Mouse (Mus musculus): Measurements from ENCODE around the gene Adam15. TPM values are rescaled to one million over a fixed set of nuclear protein-coding genes. Genes with fewer than 3 reads are reported as not detected.

Gene Adam15
- polyA plus RNA-seq (2015; fragmentation: Nextera tagmentation; extraction: Ambion mirVana): 44.7 and 53.2 TPM in 2 replicates

DNA sequence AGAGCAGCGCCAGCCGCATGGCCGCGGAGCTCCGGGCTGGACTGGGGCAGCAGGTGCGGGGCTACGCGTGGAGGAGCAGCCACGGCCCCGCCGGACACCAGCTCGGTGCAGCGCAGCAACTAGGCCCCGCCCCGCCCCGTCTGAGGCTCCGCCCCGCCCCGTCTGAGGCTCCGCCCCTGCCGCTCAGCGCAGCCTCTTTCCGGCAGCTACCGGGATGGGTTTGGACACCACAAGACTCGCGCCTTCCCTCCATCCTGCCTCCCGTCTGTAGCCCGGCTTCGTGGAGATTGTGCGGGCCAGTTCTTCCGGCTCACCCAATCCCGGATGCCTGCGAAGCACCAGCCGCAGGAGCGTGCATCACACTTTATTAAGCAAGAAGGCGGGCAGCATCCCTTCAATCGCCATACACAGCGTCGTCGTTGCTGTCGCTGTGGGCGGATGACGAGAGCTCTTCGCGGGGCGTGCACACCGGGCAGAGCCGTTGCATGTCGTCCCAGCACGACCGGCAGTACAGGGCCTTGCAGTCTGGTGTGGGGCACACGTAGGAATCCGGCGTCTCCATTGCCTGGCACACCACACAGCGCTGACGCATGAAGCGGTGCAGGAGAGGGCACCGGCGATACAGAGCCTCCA, at the start of gene Adam15:
Gene Adam15 (minus strand): TSS at position 128 of the 633 bp plus-strand sequence.
- no peaks in the 10 kb centered on the region for H3K36me3 ChIP-seq
- peaks cover 16% of the 10 kb centered on the region for H3K4me1 ChIP-seq
- peak within 1 kb of the TSS; percentile 98 for H3K4me2 ChIP-seq
- H3K27me3 ChIP-seq (replicated peaks): no peaks in the 10 kb centered on the region
- no peaks in the 10 kb centered on the region for H3K9me3 ChIP-seq
- H3K9ac ChIP-seq: peak within 1 kb of the TSS; percentile 44
- peak within 1 kb of the TSS; percentile 62 for H3K27ac ChIP-seq
- under 1% methylated on average over 59 of the region's 59 CpGs for WGBS
- H3K4me3 ChIP-seq (replicated peaks): peak within 1 kb of the TSS; percentile 67
- peak; percentile 87 for ATAC-seq (ENCODE audit: insufficient read depth, low FRiP score, low read depth)

GRCm38 (mm10) chr3:89396654-89397005, 46.8 kb upstream of the Adam15 start:
- H3K4me2 ChIP-seq: peak overlapping the region; percentile 95
- no peak for ATAC-seq (ENCODE audit: insufficient read depth, low FRiP score, low read depth)
- no peaks in the 10 kb centered on the region for H3K36me3 ChIP-seq
- H3K27me3 ChIP-seq (replicated peaks): no peaks in the 10 kb centered on the region
- peak overlapping the region; percentile 64 for H3K4me3 ChIP-seq (replicated peaks)
- H3K9me3 ChIP-seq: no peaks in the 10 kb centered on the region
- WGBS: 2% methylated on average over 4 of the region's 4 CpGs
- peaks cover 13% of the 10 kb centered on the region; the same call in 1 of the 2 replicates for H3K4me1 ChIP-seq
- H3K9ac ChIP-seq: no peak overlapping the region
- H3K27ac ChIP-seq: no peak overlapping the region

- Histone ChIP-seq H3K4me1 (peaks cover 15% of the 10 kb centered on the region), H3K9me3 (no peaks in the 10 kb centered on the region), H3K4me2 (peak overlapping the region; percentile 95), H3K27ac (peak overlapping the region; percentile 98; the same call in 1 of the 2 replicates), H3K36me3 (no peaks in the 10 kb centered on the region), H3K27me3 (replicated peaks) (no peaks in the 10 kb centered on the region), H3K9ac (peak overlapping the region; percentile 21; the same call in 1 of the 2 replicates), H3K4me3 (replicated peaks) (peak overlapping the region; percentile 64)
- no peak for ATAC-seq (ENCODE audit: insufficient read depth, low FRiP score, low read depth)
- under 1% methylated on average over 44 of the region's 44 CpGs for WGBS
Observed at GRCm38 (mm10) chr3:89395806-89396653, 46.2 kb upstream of the Adam15 start.

DNA sequence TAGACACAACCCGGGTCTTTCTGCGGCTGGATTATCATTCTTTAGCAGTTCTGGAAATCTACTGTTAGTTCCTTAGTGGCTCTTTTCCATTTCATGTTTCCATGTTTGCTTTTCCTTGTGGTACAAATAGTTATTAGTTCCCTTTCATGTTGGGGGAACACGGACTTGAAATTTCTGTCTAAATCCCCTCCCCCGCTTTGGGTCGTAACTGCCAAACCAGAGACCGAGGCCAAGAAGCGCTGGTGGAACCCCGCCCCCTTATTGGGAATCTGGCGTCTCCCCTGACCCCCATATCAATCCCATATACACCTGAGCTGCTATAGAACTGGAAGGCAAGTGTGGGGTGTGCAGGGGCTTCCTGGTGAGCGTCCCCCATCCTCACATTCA, 45.6 kb upstream of the Adam15 start:
- H3K9me3 ChIP-seq: no peaks in the 10 kb centered on the region
- H3K4me1 ChIP-seq: peaks cover 21% of the 10 kb centered on the region
- no peaks in the 10 kb centered on the region for H3K27me3 ChIP-seq (replicated peaks)
- peak overlapping the region; percentile 64 for H3K4me3 ChIP-seq (replicated peaks)
- H3K36me3 ChIP-seq: no peaks in the 10 kb centered on the region
- no peak overlapping the region for H3K9ac ChIP-seq
- WGBS: 4% methylated on average over 10 of the region's 10 CpGs
- no peak for ATAC-seq (ENCODE audit: insufficient read depth, low FRiP score, low read depth)
- peak overlapping the region; percentile 95 for H3K4me2 ChIP-seq
- peak overlapping the region; percentile 98 for H3K27ac ChIP-seq

DNA sequence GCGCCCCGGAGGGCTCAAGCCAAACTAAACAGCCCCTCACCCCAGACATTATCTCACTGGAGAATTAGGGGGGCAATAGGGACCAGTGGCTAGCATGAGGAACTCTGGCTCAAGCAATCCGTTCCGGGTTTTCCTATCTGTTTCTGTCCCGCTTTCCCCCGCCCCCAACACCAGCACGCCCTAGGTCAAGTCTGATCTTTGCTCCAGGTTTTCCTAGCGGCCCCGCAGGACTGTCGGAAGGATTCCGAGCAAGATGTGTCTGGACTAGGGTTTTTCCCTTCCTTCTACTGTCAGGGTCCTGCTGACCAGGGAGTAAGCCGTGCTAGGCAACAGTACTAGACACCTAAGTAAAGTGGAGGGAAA, 45.1 kb upstream of the Adam15 start:
- Histone ChIP-seq H3K27ac (peak overlapping the region; percentile 98), H3K9ac (peak overlapping the region; percentile 45; the same call in 1 of the 2 replicates), H3K4me3 (replicated peaks) (peak overlapping the region; percentile 64), H3K27me3 (replicated peaks) (no peaks in the 10 kb centered on the region), H3K4me1 (peaks cover 26% of the 10 kb centered on the region), H3K9me3 (no peaks in the 10 kb centered on the region), H3K4me2 (peak overlapping the region; percentile 95), H3K36me3 (no peaks in the 10 kb centered on the region)
- WGBS: under 1% methylated on average over 12 of the region's 12 CpGs
- peak; percentile 8; the same call in 1 of the 2 replicates for ATAC-seq (ENCODE audit: insufficient read depth, low FRiP score, low read depth)

GRCm38 (mm10) chr3:89394006-89394893, 44.5 kb upstream of the Adam15 start, which contains the start of gene Zbtb7b:
Gene Zbtb7b, minus strand, starts transcription at chr3:89394776.
- H3K4me2 ChIP-seq: peak within 1 kb of the TSS; percentile 95
- peak within 1 kb of the TSS; percentile 45 for H3K9ac ChIP-seq
- WGBS: 0% methylated on average over 39 of the region's 42 CpGs
- H3K4me3 ChIP-seq (replicated peaks): peak within 1 kb of the TSS; percentile 64
- H3K27ac ChIP-seq: peak within 1 kb of the TSS; percentile 98
- H3K27me3 ChIP-seq (replicated peaks): no peaks in the 10 kb centered on the region
- no peaks in the 10 kb centered on the region for H3K36me3 ChIP-seq
- H3K9me3 ChIP-seq: no peaks in the 10 kb centered on the region
- peak; percentile 27 for ATAC-seq (ENCODE audit: insufficient read depth, low FRiP score, low read depth)
- peaks cover 32% of the 10 kb centered on the region for H3K4me1 ChIP-seq

GRCm38 (mm10) chr3:89393605-89394004, 43.8 kb upstream of the Adam15 start:
- Histone ChIP-seq H3K4me1 (peaks cover 37% of the 10 kb centered on the region), H3K4me2 (peak overlapping the region; percentile 95), H3K9ac (peak overlapping the region; percentile 45), H3K27me3 (replicated peaks) (no peaks in the 10 kb centered on the region), H3K4me3 (replicated peaks) (peak overlapping the region; percentile 64), H3K9me3 (no peaks in the 10 kb centered on the region), H3K27ac (peak overlapping the region; percentile 98), H3K36me3 (no peaks in the 10 kb centered on the region)
- ATAC-seq (ENCODE audit: insufficient read depth, low FRiP score, low read depth): peak; percentile 91
- under 1% methylated on average over 15 of the region's 15 CpGs for WGBS

- Histone ChIP-seq H3K36me3 (no peaks in the 10 kb centered on the region), H3K4me3 (replicated peaks) (peak overlapping the region; percentile 64), H3K27ac (peak overlapping the region; percentile 98), H3K9me3 (no peaks in the 10 kb centered on the region), H3K9ac (peak overlapping the region; percentile 48; the same call in 1 of the 2 replicates), H3K4me2 (peak overlapping the region; percentile 95), H3K4me1 (peaks cover 45% of the 10 kb centered on the region), H3K27me3 (replicated peaks) (no peaks in the 10 kb centered on the region)
- 0% methylated on average over 23 of the region's 24 CpGs for WGBS
- ATAC-seq (ENCODE audit: insufficient read depth, low FRiP score, low read depth): no peak
Observed at GRCm38 (mm10) chr3:89392871-89393311, 43.1 kb upstream of the Adam15 start.

GRCm38 (mm10) chr3:89391663-89392511, 42.1 kb upstream of the Adam15 start:
- peak; percentile 3; the same call in 1 of the 2 replicates for ATAC-seq (ENCODE audit: insufficient read depth, low FRiP score, low read depth)
- Histone ChIP-seq H3K9ac (peak overlapping the region; percentile 48), H3K9me3 (no peaks in the 10 kb centered on the region), H3K27me3 (replicated peaks) (no peaks in the 10 kb centered on the region), H3K27ac (peak overlapping the region; percentile 98), H3K4me1 (peaks cover 53% of the 10 kb centered on the region), H3K4me2 (peak overlapping the region; percentile 95), H3K36me3 (no peaks in the 10 kb centered on the region), H3K4me3 (replicated peaks) (peak overlapping the region; percentile 64)
- under 1% methylated on average over 55 of the region's 56 CpGs for WGBS

GRCm38 (mm10) chr3:89390699-89391662, 41.2 kb upstream of the Adam15 start:
- H3K27me3 ChIP-seq (replicated peaks): no peaks in the 10 kb centered on the region
- H3K9ac ChIP-seq: peak overlapping the region; percentile 48; the same call in 1 of the 2 replicates
- no peaks in the 10 kb centered on the region for H3K36me3 ChIP-seq
- peak overlapping the region; percentile 98 for H3K27ac ChIP-seq
- peak overlapping the region; percentile 64 for H3K4me3 ChIP-seq (replicated peaks)
- no peaks in the 10 kb centered on the region for H3K9me3 ChIP-seq
- peak overlapping the region; percentile 95 for H3K4me2 ChIP-seq
- 16% methylated on average over 19 of the region's 19 CpGs for WGBS
- H3K4me1 ChIP-seq: peaks cover 52% of the 10 kb centered on the region
- ATAC-seq (ENCODE audit: insufficient read depth, low FRiP score, low read depth): no peak
